Mouse (Mus musculus) spleen, adult 2 months (tissue): Measurements from ENCODE around the gene S100g. TPM values are rescaled to one million over a fixed set of nuclear protein-coding genes. Genes with fewer than 3 reads are reported as not detected.

Experiments used
- DNase-seq, 2 experiments: peaks; one replicate each; pipeline versions ENCODE4 v3.0.0 to v3.0.0-alpha.2; 2012 to 2021; ENCODE audit warnings: low spot score in 2 of 2, low read depth in 1 of 2
- H3K27ac ChIP-seq: fragments of 200-500 bp; 2 replicates; pipeline ENCODE4 v1.5.1; 2012; ENCODE audit warnings: low read length, inconsistent platforms; ENCODE audit not compliant: insufficient read depth
- H3K27me3 ChIP-seq: fragments of 200-500 bp; 2 replicates; pipeline ENCODE4 v1.6.1; 2012; ENCODE audit warnings: mild to moderate bottlenecking, moderate library complexity, low read length, inconsistent platforms; ENCODE audit not compliant: control insufficient read depth, insufficient read depth
- H3K36me3 ChIP-seq: fragments of 200-500 bp; 2 replicates; pipeline ENCODE4 v1.6.1; 2012; ENCODE audit warnings: mild to moderate bottlenecking, low read length, inconsistent platforms; ENCODE audit not compliant: control insufficient read depth, insufficient read depth
- H3K4me1 ChIP-seq: fragments of 200-500 bp; 2 replicates; pipeline ENCODE4 v1.6.1; 2011; ENCODE audit warnings: inconsistent platforms; ENCODE audit not compliant: control insufficient read depth, insufficient read depth, insufficient read length
- H3K4me3 ChIP-seq: fragments of 200-500 bp; 2 replicates; pipeline ENCODE4 v1.5.1; 2011; ENCODE audit warnings: mild to moderate bottlenecking, inconsistent platforms; ENCODE audit not compliant: insufficient read depth, insufficient read length; ENCODE audit errors: extremely low read depth
- CTCF ChIP-seq: fragments of 200-500 bp; IDR thresholded peaks from 2 replicates; pipeline ENCODE4 v1.5.1; 2011; ENCODE audit warnings: mild to moderate bottlenecking, inconsistent platforms; ENCODE audit not compliant: insufficient read depth, insufficient read length, insufficient replicate concordance; ENCODE audit errors: extremely low read depth
- POLR2A ChIP-seq: fragments of 200-500 bp; IDR thresholded peaks from 2 replicates; pipeline ENCODE4 v1.6.1; 2011; ENCODE audit warnings: low read depth, low read length, inconsistent platforms
- WGBS: fragments of 180-500 bp; shearing (Covaris S2); methylation state at CpG from one replicate; pipeline ENCODE4 v1.1.7; 2018; 5-methylcytosine and 5-hydroxymethylcytosine counted together
- polyA plus RNA-seq: library from polyadenylated mRNA; depleted of rRNA; stranded (reverse); fragments of >200 nt; gene quantifications from 2 replicates; pipeline ENCODE4 v1.2.3, GENCODE M21; 2012; rRNA removed

Gene S100g
- polyA plus RNA-seq: not detected in 2 replicates

GRCm38 (mm10) chrX:162964383-162964782 lies at the start of gene S100g:
Gene S100g, minus strand, starts transcription at chrX:162964599.
- no peaks in the 10 kb centered on the region; the same call in 1 of the 2 replicates for H3K36me3 ChIP-seq
- no peak within 1 kb of the TSS for H3K27ac ChIP-seq
- H3K4me1 ChIP-seq: no peaks in the 10 kb centered on the region
- 74% methylated on average over 3 of the region's 3 CpGs for WGBS
- no peak for TF ChIP-seq CTCF
- no peak for TF ChIP-seq POLR2A
- no peak for DNase-seq
- H3K27me3 ChIP-seq: no peaks in the 10 kb centered on the region
- H3K4me3 ChIP-seq: no peak within 1 kb of the TSS

GRCm38 (mm10) chrX:162992121-162992520 lies 27.7 kb upstream of the S100g start:
- DNase-seq: no peak
- Histone ChIP-seq H3K36me3 (peaks cover 1% of the 10 kb centered on the region; the same call in 1 of the 2 replicates), H3K4me3 (no peak overlapping the region), H3K27ac (no peak overlapping the region), H3K27me3 (no peaks in the 10 kb centered on the region), H3K4me1 (no peaks in the 10 kb centered on the region)
- WGBS: 79% methylated on average over 3 of the region's 3 CpGs
- TF ChIP-seq CTCF (no peak), POLR2A (no peak)

- H3K4me1 ChIP-seq: no peaks in the 10 kb centered on the region
- no peak for TF ChIP-seq CTCF
- no peak for TF ChIP-seq POLR2A
- 76% methylated on average over 4 of the region's 4 CpGs for WGBS
- no peak overlapping the region for H3K4me3 ChIP-seq
- no peaks in the 10 kb centered on the region for H3K27me3 ChIP-seq
- H3K27ac ChIP-seq: no peak overlapping the region
- no peak for DNase-seq
- H3K36me3 ChIP-seq: no peaks in the 10 kb centered on the region
These were observed 27.0 kb upstream of the S100g start for GRCm38 (mm10) chrX:162991396-162991795.

- Histone ChIP-seq H3K4me3 (no peak overlapping the region), H3K27ac (no peak overlapping the region), H3K27me3 (no peaks in the 10 kb centered on the region), H3K36me3 (no peaks in the 10 kb centered on the region), H3K4me1 (no peaks in the 10 kb centered on the region)
- no peak for DNase-seq
- TF ChIP-seq POLR2A: no peak
- TF ChIP-seq CTCF: no peak
- 93% methylated on average over 10 of the region's 10 CpGs for WGBS
These were observed 22.6 kb upstream of the S100g start for GRCm38 (mm10) chrX:162986876-162987495.

GRCm38 (mm10) chrX:162976194-162976593 lies 11.8 kb upstream of the S100g start:
- Histone ChIP-seq H3K4me3 (no peak overlapping the region), H3K27me3 (no peaks in the 10 kb centered on the region), H3K4me1 (no peaks in the 10 kb centered on the region), H3K27ac (no peak overlapping the region), H3K36me3 (no peaks in the 10 kb centered on the region; the same call in 1 of the 2 replicates)
- DNase-seq: no peak
- 65% methylated on average over 3 of the region's 3 CpGs for WGBS
- TF ChIP-seq POLR2A: no peak
- no peak for TF ChIP-seq CTCF

GRCm38 (mm10) chrX:162967456-162967855 lies 3.1 kb upstream of the S100g start:
- no peak for TF ChIP-seq POLR2A
- no peak for DNase-seq
- 83% methylated on average over 8 of the region's 8 CpGs for WGBS
- Histone ChIP-seq H3K4me1 (no peaks in the 10 kb centered on the region), H3K4me3 (no peak overlapping the region), H3K27me3 (no peaks in the 10 kb centered on the region), H3K27ac (no peak overlapping the region), H3K36me3 (no peaks in the 10 kb centered on the region)

GRCm38 (mm10) chrX:162963840-162964239 lies 559 bp downstream of the S100g start:
- no peak for DNase-seq
- TF ChIP-seq POLR2A (no peak), CTCF (no peak)
- 82% methylated on average over 4 of the region's 4 CpGs for WGBS

More at GRCm38 (mm10) chrX:162963840-162964239, 559 bp downstream of the S100g start:
- H3K4me3 ChIP-seq: no peak overlapping the region
- no peak overlapping the region for H3K27ac ChIP-seq
- no peaks in the 10 kb centered on the region for H3K4me1 ChIP-seq
- no peaks in the 10 kb centered on the region for H3K27me3 ChIP-seq
- H3K36me3 ChIP-seq: no peaks in the 10 kb centered on the region; the same call in 1 of the 2 replicates
